Mouse (Mus musculus) embryonic facial prominence, embryonic 14.5 days (tissue): ENCODE measurements at regions not wholly inside any gene's neighbourhood (a gene's known extent, or its start where the extent isn't known, plus 50 kb on each side); places are given as distances from the start of the nearest gene placed in this dataset.
A peak's percentile ranks its signal among the peaks of the same experiment; 100 is the strongest.

Experiments
- ATAC-seq: fragments of 200-750 bp; cut with Nextera tagmentation; 2 replicates; pipeline ENCODE4 v1.8.0; 2017; ENCODE audit warnings: low read depth, moderate number of reproducible peaks, moderate TSS enrichment
- DNase-seq: peaks from one replicate; pipeline ENCODE4 v3.0.0-alpha.2; 2015; ENCODE audit warnings: low spot score
- H3K27ac ChIP-seq: fragments of 300-500 bp; sonication (generic); replicated peaks from 2 replicates; pipeline ENCODE4 v1.5.1; 2014; ENCODE audit warnings: low read depth, mild to moderate bottlenecking, low read length, moderate library complexity
- H3K27me3 ChIP-seq: fragments of 300-500 bp; sonication (generic); replicated peaks from 2 replicates; pipeline ENCODE4 v1.6.1; 2014; ENCODE audit warnings: low read length; ENCODE audit not compliant: control insufficient read depth, insufficient read depth
- H3K36me3 ChIP-seq: fragments of 300-500 bp; sonication (generic); 2 replicates; pipeline ENCODE4 v1.6.1; 2014; ENCODE audit warnings: low read length, mixed read lengths; ENCODE audit not compliant: control insufficient read depth, insufficient read depth
- H3K4me1 ChIP-seq: fragments of 300-500 bp; sonication (generic); 2 replicates; pipeline ENCODE4 v1.6.1; 2014; ENCODE audit warnings: antibody characterized with exemption, low read length; ENCODE audit not compliant: control insufficient read depth, insufficient read depth
- H3K4me2 ChIP-seq: fragments of 300-500 bp; sonication (generic); 2 replicates; pipeline ENCODE4 v1.6.1; 2014; ENCODE audit warnings: low read depth, mild to moderate bottlenecking, low read length, moderate library complexity, mixed read lengths
- H3K4me3 ChIP-seq: fragments of 300-500 bp; sonication (generic); 2 replicates; pipeline ENCODE4 v1.5.1; 2014; ENCODE audit warnings: low read depth, mild to moderate bottlenecking, low read length
- H3K9ac ChIP-seq: fragments of 300-500 bp; sonication (generic); 2 replicates; pipeline ENCODE4 v1.6.1; 2014; ENCODE audit warnings: low read depth, mild to moderate bottlenecking, low read length, moderate library complexity, mixed read lengths
- H3K9me3 ChIP-seq: fragments of 300-500 bp; sonication (generic); 2 replicates; pipeline ENCODE4 v1.6.1; 2016; ENCODE audit warnings: low read length; ENCODE audit not compliant: control insufficient read depth
- WGBS: fragments of 180-500 bp; shearing (Covaris S2); extraction: QIAGEN DNeasy Blood & Tissue Kit; methylation state at CpG from one replicate; pipeline ENCODE4 v1.1.7; 2014; 5-methylcytosine and 5-hydroxymethylcytosine counted together

DNA sequence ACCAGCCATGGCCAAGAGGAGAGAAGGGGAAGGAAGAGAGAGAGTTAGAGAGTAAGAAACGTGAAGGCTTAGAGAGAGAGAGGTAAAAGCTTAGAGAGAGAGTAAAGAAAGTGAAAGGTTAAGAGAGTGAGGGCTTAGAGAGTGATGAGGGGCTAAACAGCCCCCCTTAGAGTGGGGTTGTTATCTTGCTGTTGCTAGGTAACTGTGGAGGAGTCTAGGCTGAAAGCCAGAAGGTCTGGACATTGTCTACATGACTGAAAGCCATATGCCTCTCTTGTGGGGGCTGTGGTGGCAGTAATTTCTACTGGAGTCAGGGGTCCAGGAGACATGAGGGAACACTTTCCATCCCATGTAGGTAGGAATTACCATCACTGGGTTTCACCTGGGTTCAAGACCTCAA lies 542.6 kb upstream of the Gprin3 start:
- H3K4me1 ChIP-seq: no peaks in the 10 kb centered on the region
- no peak for ATAC-seq
- H3K27me3 ChIP-seq: no peaks in the 10 kb centered on the region
- no peak overlapping the region for H3K9ac ChIP-seq
- 38% methylated on average over 1 of the region's 1 CpGs for WGBS
- H3K36me3 ChIP-seq: no peaks in the 10 kb centered on the region
- H3K9me3 ChIP-seq: no peaks in the 10 kb centered on the region
- DNase-seq: no peak
- H3K4me2 ChIP-seq: no peak overlapping the region
- H3K4me3 ChIP-seq: no peak overlapping the region
- no peak overlapping the region for H3K27ac ChIP-seq

GRCm38 (mm10) chr6:59968222-59968621 lies 542.1 kb upstream of the Gprin3 start:
- no peaks in the 10 kb centered on the region for H3K9me3 ChIP-seq
- ATAC-seq: no peak
- DNase-seq: no peak
- H3K4me3 ChIP-seq: no peak overlapping the region
- H3K4me2 ChIP-seq: no peak overlapping the region
- no peak overlapping the region for H3K27ac ChIP-seq
- no peaks in the 10 kb centered on the region for H3K36me3 ChIP-seq
- H3K27me3 ChIP-seq: no peaks in the 10 kb centered on the region
- 84% methylated on average over 4 of the region's 4 CpGs for WGBS
- H3K4me1 ChIP-seq: no peaks in the 10 kb centered on the region
- H3K9ac ChIP-seq: no peak overlapping the region

- no peak overlapping the region for H3K27ac ChIP-seq
- no peaks in the 10 kb centered on the region for H3K27me3 ChIP-seq
- H3K4me3 ChIP-seq: no peak overlapping the region
- H3K4me2 ChIP-seq: no peak overlapping the region
- no peak overlapping the region for H3K9ac ChIP-seq
- peak; percentile 2 for DNase-seq
- no peak for ATAC-seq
- H3K36me3 ChIP-seq: no peaks in the 10 kb centered on the region
- H3K9me3 ChIP-seq: no peaks in the 10 kb centered on the region
- WGBS: 90% methylated on average over 3 of the region's 3 CpGs
- no peaks in the 10 kb centered on the region for H3K4me1 ChIP-seq
Observed at GRCm38 (mm10) chr6:59935046-59935445, 509.0 kb upstream of the Gprin3 start.

DNA sequence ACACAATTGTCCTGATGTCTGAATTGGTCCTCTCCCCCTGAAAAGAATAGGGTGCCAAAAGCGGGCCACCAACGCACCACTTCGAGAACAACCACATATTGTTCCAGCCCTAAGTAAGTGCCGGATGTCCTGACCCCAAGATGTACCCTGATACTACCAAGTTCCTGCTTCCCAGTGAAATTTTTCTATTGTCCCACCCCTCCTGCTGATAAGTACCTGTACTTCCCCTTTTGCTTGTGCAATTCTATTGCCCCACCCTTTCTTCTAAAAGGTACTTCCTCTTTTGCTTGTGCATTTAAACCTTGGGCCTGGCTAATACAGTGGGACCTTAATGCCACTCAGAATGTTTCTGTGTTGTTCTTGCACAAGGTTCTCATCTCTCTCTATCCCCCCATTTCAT lies 473.7 kb upstream of the Gprin3 start:
- Histone ChIP-seq H3K27me3 (no peaks in the 10 kb centered on the region), H3K4me2 (no peak overlapping the region), H3K4me1 (no peaks in the 10 kb centered on the region), H3K36me3 (no peaks in the 10 kb centered on the region), H3K9me3 (no peaks in the 10 kb centered on the region), H3K9ac (no peak overlapping the region), H3K4me3 (no peak overlapping the region), H3K27ac (no peak overlapping the region)
- no peak for DNase-seq
- 75% methylated on average over 4 of the region's 4 CpGs for WGBS
- no peak for ATAC-seq
